Mouse (Mus musculus) heart, postnatal 36 days (tissue): Measurements from ENCODE around the gene Csk. TPM values are rescaled to one million over a fixed set of nuclear protein-coding genes. Genes with fewer than 3 reads are reported as not detected.

ENCODE experiments used
- DNase-seq, 2 experiments: peaks; one replicate each; pipeline ENCODE4 v3.0.0; 2021 to 2022
- intact Hi-C: fragments of 180-260 bp; cut with DNase I; formaldehyde crosslinking; loops from one replicate; pipeline ENCODE4 v1.15.1; 2025
- total RNA-seq, 2 experiments: library from RNA; stranded (reverse); gene quantifications; 2 replicates each; pipeline ENCODE4 v1.2.3; 2021

The Csk gene
- 10 to 100 TPM; 26.2 to 28.5 TPM for total RNA-seq

DNA sequence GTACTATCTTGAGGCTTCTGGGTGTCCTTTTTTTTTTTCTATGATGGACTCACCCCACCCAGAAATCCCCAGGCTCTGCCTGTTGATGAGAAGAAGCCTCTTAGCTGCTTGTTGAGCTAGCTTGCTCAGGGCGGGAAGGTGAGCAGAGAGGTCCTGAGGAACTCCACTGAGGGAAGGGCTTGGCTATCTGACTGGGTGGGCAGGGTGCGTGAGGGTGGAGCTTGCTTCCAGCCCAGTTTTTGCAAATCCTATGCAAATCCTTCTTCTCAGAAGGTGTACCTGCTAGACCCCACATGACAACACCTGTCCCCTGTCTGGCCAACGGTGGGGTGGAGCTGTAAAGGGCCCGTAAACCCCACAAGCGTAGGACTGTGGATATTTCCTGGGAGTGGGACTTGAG is at the start of gene Csk:
Gene Csk, minus strand, starts transcription at position 349 of the 400 bp plus-strand sequence.
- intact Hi-C loops: no loop called here
- DNase-seq: no peak

- intact Hi-C loops: no loop called here
- no peak for DNase-seq
Observed at GRCm38 (mm10) chr9:57698466-57699150, 45.2 kb upstream of the Csk start.

- no peak for DNase-seq
- intact Hi-C loops: no loop called here
Observed at GRCm38 (mm10) chr9:57697380-57697779, 43.9 kb upstream of the Csk start.

DNA sequence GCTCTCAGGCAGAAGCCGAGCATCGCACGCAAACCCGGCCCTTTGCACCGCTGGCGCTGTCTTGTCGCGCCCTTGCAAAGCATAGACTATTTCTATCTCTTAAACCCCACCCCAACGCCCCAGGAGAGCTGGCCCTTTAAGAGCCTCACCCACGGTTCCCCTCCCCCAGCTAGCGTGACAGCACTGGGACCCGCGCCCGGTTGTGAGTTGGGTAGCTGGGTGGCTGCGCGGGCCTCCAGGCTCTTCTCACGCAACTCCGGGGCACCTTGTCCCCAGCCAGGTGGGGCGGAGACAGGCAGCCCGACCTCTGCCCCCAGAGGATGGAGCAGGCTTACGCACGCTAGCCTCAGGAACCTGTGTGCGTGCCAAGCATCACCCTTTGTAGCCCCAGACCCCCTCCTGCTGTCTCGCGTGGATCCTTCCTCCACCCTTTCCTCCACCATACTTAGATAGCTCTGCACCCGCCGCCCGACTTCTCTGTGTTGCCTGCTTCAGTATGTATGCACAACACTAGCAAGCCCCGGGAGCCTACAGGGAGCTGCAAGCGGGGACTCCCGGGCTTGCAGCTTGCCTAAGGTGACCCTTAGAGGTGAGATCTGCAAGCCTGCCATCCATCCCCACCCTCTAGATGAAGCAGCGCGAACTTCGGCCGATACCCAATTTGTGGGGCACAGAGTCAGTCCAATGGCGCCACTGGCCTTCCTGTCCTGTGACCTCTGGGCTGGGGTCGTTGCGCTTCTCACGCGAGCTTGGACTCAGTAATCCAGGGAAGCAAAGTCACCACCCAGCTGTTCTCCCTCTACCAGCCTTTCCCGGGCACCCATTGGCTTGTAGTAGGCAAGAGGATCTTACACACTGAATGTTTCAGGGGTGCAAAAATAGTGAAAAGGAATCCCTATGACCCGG is 43.2 kb upstream of the Csk start:
- DNase-seq: peak; percentile 35 to 62
- intact Hi-C loops: no loop called here

- DNase-seq: no peak
- intact Hi-C loops: no loop called here
Observed at GRCm38 (mm10) chr9:57694108-57694507, 40.7 kb upstream of the Csk start.

DNA sequence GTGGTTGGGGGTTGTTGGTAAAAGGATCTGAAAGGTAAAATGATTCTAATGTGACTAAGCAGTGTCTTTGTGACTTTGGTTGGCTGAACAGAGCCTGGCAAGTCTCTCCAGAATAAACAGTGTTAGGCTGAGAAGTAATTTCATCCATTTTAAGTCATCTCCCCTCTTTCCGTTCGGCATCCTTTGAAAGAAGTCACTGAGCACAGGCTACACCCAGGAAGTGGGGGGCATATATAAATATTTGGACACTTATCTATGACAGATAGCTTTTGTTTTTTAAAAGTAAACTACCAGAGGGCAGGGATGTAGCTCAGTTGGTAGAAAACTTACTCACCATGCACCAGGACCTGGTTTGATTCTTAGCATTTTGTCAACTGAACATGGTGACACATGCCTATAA is 35.2 kb upstream of the Csk start:
- DNase-seq: no peak

DNA sequence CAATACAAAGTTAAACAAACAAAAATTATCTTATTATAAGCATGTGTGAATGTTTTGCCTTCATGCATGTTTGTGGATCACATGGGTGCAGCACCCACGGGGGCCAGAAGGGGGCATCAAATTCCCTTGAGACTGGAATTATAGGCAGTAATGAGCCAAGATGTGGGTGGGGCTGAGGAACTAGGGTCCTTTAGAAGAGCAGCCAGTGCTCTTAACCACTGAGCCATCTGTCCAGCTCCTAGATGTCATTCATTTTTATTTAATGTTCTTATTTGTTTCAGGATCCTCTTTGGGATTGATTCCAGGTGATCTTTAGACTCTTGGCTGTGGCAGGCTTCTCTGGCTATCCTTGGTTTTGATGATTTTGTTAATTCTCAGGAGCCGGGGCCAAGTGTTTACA is 34.7 kb upstream of the Csk start:
- no peak for DNase-seq

More for the DNA sequence above, 35.2 kb upstream of the Csk start:
- intact Hi-C loops: no loop called here

DNA sequence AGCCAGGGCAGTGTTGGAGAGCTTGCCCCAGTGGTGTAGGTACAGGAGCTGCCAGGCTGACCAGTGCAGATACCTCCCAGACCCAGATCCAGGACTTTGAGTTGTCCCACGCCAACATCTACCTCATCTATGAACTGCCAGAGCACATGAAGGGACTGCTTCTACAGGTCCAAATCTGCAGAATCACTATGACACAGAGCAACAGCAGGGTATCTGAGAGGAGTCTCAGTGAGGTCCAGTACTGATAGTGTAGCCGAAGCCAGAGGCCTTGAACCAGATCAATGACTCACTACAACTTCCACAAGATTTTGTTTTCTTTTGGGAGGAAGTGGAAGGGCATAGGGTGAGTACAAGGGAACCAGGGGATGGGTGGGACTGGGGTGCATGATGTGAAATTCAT is 34.3 kb upstream of the Csk start, which contains the start of gene Cyp1a1:
Gene Cyp1a1, plus strand, starts transcription at position 178 of the 400 bp plus-strand sequence.
- no peak for DNase-seq
- intact Hi-C loops: no loop called here

More for the DNA sequence above, 34.7 kb upstream of the Csk start:
- intact Hi-C loops: no loop called here

- DNase-seq: no peak
- intact Hi-C loops: no loop called here
Observed at GRCm38 (mm10) chr9:57686011-57686410, 32.6 kb upstream of the Csk start.

GRCm38 (mm10) chr9:57683520-57683919 is 30.1 kb upstream of the Csk start, which contains the start of gene Cyp1a2:
Cyp1a2 (minus strand) TSS chr9:57683703.
- intact Hi-C loops: no loop called here
- no peak for DNase-seq

DNA sequence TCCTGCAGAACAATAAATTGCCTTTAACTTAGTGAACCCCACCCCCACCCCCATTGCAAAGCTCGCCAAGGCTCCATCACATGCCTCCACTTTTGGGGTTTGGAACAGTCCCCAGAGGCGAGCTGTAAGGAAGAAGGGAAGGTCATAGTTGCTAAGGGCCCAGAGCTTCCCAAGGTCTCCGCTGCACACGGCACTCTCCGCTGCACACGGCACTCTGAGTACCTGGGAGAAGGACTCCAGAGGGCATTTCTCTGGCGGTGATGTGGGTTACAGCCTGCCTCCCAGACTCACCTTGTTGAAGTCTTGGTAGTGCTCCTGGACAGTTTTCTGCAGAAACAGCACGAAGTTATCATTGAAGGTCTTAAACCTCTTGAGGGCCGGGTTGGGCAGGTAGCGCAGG is 28.0 kb upstream of the Csk start:
- intact Hi-C loops: no loop called here
- DNase-seq: no peak

DNA sequence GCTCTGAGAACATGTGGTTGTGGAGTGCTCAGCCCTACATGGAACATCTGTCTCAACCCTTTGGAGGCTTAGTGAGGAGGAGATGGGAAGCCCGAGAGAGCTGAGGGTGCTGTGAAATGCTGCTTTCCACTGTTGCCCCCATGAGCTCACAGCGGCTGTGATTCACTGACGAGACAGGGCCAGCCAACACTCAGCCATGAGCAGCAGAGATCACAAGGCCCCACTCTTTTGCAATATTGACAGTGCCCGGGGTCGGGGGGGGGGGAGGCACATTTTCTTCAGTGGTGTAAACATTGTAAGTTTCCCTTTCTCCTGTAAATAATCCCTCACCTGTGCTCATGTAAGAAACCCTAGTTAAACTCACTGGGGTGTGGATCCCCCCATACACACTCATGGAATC is 18.1 kb upstream of the Csk start:
- intact Hi-C loops: no loop called here
- no peak for DNase-seq

DNA sequence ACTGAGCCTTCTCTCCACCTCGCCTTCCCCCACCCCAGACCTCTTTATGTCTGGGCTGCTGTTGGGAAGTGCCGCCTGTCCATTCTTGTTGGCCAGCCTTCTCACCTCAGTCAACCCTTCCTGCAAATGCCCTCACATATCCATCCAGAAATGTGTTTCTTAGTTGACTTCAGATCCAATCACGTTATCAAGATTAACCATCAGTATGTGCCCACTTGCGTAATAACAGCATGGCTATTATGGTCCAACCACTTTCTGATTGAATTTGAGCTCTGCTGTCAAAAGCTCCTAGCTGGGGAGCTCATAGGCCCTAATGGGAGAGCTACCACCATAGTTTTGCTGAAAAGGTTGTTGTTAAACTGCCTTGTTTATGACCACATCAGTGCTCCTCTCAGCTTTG is 17.6 kb upstream of the Csk start:
- DNase-seq: no peak
- intact Hi-C loops: no loop called here

DNA sequence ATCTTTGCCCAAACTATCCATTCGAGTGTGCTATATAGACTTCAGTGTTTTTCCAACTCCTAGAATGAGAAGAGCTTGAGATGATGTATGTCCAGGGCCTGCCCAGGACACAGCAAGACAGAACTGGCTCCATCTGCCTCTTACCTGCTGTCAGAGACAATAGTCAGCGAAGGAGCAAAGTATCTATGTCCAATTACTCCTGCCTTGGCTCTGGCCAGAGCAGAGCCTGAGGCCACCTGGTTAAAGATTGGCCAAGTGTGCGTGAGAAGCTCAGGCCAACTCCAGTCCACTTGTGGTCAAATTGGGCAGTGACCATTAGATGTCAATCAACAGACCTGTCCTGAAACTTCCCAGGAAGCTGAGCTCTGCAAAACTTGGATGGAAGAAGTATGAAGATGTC is 16.1 kb upstream of the Csk start:
- intact Hi-C loops: no loop called here
- DNase-seq: no peak

GRCm38 (mm10) chr9:57668277-57668676 is 14.8 kb upstream of the Csk start:
- intact Hi-C loops: no loop called here
- no peak for DNase-seq

DNA sequence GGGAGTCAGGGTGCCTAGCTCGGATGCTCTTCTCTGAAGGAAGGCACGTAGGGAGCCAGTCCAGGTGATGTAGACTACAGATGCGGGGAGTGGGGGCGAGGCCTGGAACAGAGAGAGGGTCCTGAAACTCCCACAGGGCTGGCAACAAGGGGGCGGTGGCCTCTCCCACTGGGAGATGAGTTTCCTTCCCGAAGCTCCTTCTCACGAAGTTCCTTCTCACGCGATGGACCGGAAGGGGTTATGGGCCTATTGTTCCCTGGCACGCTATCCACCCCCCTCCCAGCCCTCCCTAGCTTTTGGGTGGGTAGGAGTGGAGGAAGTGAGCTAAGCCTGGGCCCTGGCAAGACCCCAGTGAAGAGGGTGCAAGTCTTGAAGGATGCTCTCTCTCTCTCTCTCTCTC is 14.4 kb upstream of the Csk start:
- intact Hi-C loops: no loop called here
- no peak for DNase-seq

- intact Hi-C loops: no loop called here
- no peak for DNase-seq
Observed at GRCm38 (mm10) chr9:57667136-57667535, 13.7 kb upstream of the Csk start.

DNA sequence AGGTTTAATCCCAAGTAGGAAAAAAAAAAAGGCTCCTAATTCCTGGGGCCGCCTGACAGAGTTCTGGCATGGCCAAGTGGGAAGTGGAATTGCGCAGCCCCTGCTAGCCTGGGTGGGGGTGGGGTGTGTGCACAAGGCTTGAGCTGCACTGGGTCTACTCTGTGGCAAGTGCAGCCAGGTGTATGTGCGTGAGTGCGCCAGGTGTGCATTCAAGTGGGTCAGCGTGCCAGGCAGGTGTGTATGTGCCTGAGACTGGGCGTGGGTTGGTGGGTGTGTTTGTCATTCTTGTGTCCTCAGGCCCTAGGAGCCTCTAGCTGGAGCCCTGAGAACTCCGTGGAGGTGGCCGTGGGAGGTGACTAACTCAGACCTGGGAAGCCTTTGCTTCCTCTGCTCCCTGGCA is 13.1 kb upstream of the Csk start:
- intact Hi-C loops: no loop called here
- DNase-seq: no peak

- DNase-seq: no peak
- intact Hi-C loops: loop anchor here (5.0 kb wide), 2 partner anchors 43 to 333 kb away; partner anchors contain the start of gene Edc3
Observed at GRCm38 (mm10) chr9:57664616-57665015, 11.2 kb upstream of the Csk start.

- DNase-seq: no peak
- intact Hi-C loops: loop anchor here (5.0 kb wide), 2 partner anchors 46 to 336 kb away; partner anchors contain the start of gene Edc3
Observed at GRCm38 (mm10) chr9:57661552-57661951, 8.1 kb upstream of the Csk start.

DNA sequence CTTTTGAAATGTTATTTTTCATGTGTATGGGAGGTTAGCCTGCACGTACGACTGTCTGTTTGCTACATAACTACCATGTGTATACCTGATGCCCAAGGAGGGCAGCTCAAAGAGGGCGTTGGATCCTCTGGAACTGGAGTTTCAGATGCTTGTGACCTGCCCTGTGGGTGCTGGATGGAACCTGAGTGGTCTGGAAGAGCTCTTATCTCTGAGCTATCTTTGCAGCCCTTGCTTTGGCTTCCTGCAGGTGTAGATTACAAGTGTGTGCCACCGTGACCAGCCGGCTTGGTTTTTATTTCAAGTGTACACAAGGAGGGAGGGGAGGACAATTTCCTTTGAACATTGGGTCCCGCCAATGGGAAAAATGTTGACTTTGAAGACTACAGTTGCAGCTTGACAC is 7.1 kb upstream of the Csk start:
- DNase-seq: no peak
- intact Hi-C loops: loop anchor here (5.0 kb wide), 2 partner anchors 47 to 337 kb away; partner anchors contain the start of gene Edc3
